ENCODE assay signal across 8 mouse cellular contexts in genomic region chr2:30436156-30436545, GRCm38 (mm10). TPM values are rescaled to one million over a fixed set of nuclear protein-coding genes. Genes with fewer than 3 reads are reported as not detected.
DNase-seq lines count a peak whose midpoint lies in the region; ATAC-seq lines count a peak whose summit lies in the region.

No protein-coding gene starts in this region.

- intact Hi-C loops in left cerebral cortex, postnatal 4 days (cut with DNase I): loop anchor here (5.0 to 10.0 kb wide), 2 partner anchors 356 to 499 kb away; no protein-coding TSS in a partner anchor

- peak; percentile 58 to 65 for DNase-seq in cerebellum, postnatal 10 days
- no peak for DNase-seq in cerebellum, postnatal 25 days
- DNase-seq in left cerebral cortex, postnatal 4 days: peak; percentile 49
- no peak for DNase-seq in left cerebral cortex, adult 18-20 months (ENCODE audit: low spot score in 2 of 2)
- peak; percentile 77 for DNase-seq in heart, postnatal 4 days
- DNase-seq in lung, postnatal 14 days: peak; percentile 64
- DNase-seq in spleen, postnatal 4 days (ENCODE audit: low spot score in 2 of 2): no peak

- no peak for ATAC-seq in monocyte, adult 5-6 weeks (replicated peaks; ENCODE audit: insufficient number of reproducible peaks, low FRiP score, low TSS enrichment, poor library complexity, severe bottlenecking)

RNA-seq across cellular contexts. Expression of gene Ptpa, which starts 20.3 kb away (rescaled TPM):
- 100 to 1,000 TPM; 145 to 153 TPM for total RNA-seq in left cerebral cortex, postnatal 4 days (2021)
- 100 to 1,000 TPM; 182 to 189 TPM for total RNA-seq in left cerebral cortex, adult 18-20 months (2021)
- 100 to 1,000 TPM; 139 TPM for total RNA-seq in heart, postnatal 4 days (2021)
- total RNA-seq in monocyte, adult 5-6 weeks (2017): 23.0 to 45.8 TPM (median 34.5 TPM) in 3 replicates

RNA-seq across cellular contexts. Expression of gene Crat, which starts 20.5 kb away (rescaled TPM):
- 10 to 100 TPM; 33.2 to 33.3 TPM for total RNA-seq in left cerebral cortex, postnatal 4 days (2021)
- 10 to 100 TPM; 53.7 to 57.3 TPM for total RNA-seq in left cerebral cortex, adult 18-20 months (2021)
- 100 to 1,000 TPM; 379 to 401 TPM for total RNA-seq in heart, postnatal 4 days (2021)
- total RNA-seq in monocyte, adult 5-6 weeks (2017): 5.1 to 16.4 TPM (median 6.8 TPM) in 3 replicates

RNA-seq across cellular contexts. Expression of gene Ier5l, which starts 37.9 kb away (rescaled TPM):
- total RNA-seq in left cerebral cortex, postnatal 4 days (2021): 10 to 100 TPM; 10.8 to 13.2 TPM
- 10 to 100 TPM; 30.3 to 30.4 TPM for total RNA-seq in left cerebral cortex, adult 18-20 months (2021)
- 10 to 100 TPM; 10.7 to 12.1 TPM for total RNA-seq in heart, postnatal 4 days (2021)
- 0.29 to 1.8 TPM (median 1.7 TPM) in 3 replicates for total RNA-seq in monocyte, adult 5-6 weeks (2017)

RNA-seq across cellular contexts. Expression of gene Dolpp1, which starts 44.1 kb away (rescaled TPM):
- total RNA-seq in left cerebral cortex, postnatal 4 days (2021): 10 to 100 TPM; 41.1 to 43.9 TPM
- 10 to 100 TPM; 24.2 to 27.5 TPM for total RNA-seq in left cerebral cortex, adult 18-20 months (2021)
- total RNA-seq in heart, postnatal 4 days (2021): 10 to 100 TPM; 14.2 to 14.6 TPM
- 11.3 to 25.4 TPM (median 19.3 TPM) in 3 replicates for total RNA-seq in monocyte, adult 5-6 weeks (2017)

Comparison
In these comparisons a context has a peak if more than half of its experiments do, and no peak if none do; other contexts are left out.
1. DNase-seq: peak in cerebellum, postnatal 10 days (2 of 2), left cerebral cortex, postnatal 4 days (single experiment), heart, postnatal 4 days (single experiment) and lung, postnatal 14 days (single experiment); none in cerebellum, postnatal 25 days (0 of 2), left cerebral cortex, adult 18-20 months (0 of 2) and spleen, postnatal 4 days (0 of 2).
2. RNA of gene Crat, which starts 20.5 kb away (total RNA-seq): 379 to 401 TPM in heart, postnatal 4 days; 53.7 to 57.3 TPM in left cerebral cortex, adult 18-20 months, 33.2 to 33.3 TPM in left cerebral cortex, postnatal 4 days and 5.1 to 16.4 TPM in monocyte, adult 5-6 weeks; every median in the first group is over 4 times any median in the second.